Mouse (Mus musculus) adipocyte (in vitro differentiated cells): Measurements from ENCODE around the gene Tfe3.
A peak's percentile ranks its signal among the peaks of the same experiment; 100 is the strongest.
"Not testable (repeated sequence)": the region's sequence is repeated elsewhere in the genome, so short reads cannot be mapped to it uniquely, and the experiment has no call there.

Source experiments
- DNase-seq: peaks from one replicate; pipeline ENCODE4 v3.0.0-alpha.2; 2016; ENCODE audit warnings: low spot score

Gene Tfe3

DNA sequence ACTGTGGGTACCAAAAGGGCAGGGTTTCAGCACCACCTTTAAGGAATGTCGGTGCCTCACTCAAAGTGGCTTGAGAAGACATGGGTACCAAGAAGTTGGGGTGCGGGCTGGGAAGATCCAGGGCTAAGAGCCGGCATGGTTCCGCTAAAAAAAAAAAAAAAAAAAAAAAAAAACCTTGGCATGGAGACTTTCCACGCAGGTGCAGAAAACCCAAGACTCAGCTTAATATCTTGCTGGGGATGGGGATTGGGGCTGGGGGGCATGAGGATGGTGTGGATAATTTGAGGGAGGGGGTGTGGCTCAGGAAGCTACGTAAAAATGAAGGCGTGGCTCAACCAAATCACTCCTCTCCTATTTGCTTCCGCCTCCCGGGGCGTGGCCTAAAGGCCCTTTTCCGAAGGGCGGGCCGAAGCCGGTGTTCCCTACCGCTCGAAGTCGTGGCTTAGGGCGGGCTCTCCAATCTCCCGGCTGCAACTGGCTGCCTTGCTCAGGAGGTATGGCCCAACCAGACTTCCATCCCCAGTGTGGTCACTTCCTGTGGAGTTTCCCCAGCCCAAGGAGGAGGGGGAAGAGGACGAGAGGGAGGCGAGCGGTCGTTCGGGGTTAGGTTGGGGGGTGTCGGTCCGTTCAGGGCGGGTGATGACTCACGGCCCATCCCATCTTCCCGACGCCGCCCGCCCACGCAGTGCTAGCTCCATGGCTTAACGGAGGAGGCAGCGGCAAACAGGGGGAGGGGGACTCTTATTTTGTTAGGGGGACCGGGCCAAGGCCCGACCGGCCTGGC, at the start of gene Tfe3:
Gene Tfe3 (plus strand): TSS at position 424 of the 784 bp plus-strand sequence.
- peak; percentile 95 for DNase-seq

DNA sequence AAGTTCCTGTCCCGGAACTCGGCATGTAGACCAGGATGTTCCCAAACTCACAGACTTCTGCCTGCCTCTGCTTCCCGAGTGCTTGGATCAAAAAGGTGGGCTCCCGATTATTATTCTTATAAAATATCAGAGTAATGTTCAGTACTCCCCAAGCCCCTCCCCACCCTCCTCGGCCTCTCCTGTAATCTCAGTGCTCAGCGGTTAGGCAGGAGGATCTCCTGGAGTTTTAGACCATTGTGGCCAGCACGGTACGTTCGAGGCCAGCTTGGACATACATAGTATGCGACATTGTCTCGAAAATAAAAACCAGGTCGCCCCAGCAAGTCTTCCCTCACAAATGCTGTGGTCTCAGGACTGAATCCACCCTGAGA, 48.6 kb upstream of the Tfe3 start:
- DNase-seq: not testable (repeated sequence)

DNA sequence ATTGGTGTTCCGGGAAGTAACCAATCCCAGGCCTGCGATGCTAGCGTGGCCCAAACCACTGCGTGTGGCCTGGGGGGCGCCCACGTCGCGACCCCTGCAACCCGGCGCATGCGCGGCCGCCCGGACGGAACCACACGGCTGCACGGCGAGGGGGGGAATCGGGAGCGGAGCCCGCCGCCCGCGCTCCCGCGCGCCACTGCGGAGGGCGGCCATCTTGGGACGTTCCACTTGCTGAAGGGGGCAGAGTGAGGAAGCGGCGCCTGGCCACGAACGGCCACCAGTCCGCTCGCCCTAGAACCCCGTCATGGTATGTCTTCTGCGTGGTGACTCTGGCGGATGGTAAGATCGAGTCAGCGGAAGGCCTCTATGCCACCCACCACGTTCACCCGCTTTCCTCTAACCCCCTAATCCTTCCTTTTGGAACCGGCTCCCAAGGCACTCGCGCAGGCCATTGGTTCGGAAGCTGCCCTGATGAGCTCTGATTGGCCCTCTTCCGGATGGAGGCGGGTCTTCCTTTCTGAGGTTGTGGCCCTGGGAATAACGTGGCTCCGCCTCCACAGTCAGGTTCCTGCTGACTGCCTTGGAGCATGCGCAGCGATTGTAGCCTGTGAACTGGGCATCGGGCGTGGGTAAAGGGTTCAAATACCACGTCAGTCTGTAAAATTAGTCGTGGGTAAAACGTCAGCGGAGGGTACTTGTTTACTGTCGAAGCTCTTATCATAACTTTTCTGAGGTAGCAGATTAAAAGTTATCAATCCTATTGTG, 48.0 kb upstream of the Tfe3 start, which contains the start of gene Wdr45:
Gene Wdr45 (plus strand): TSS at position 199 of the 765 bp plus-strand sequence.
- peak; percentile 98 for DNase-seq

DNA sequence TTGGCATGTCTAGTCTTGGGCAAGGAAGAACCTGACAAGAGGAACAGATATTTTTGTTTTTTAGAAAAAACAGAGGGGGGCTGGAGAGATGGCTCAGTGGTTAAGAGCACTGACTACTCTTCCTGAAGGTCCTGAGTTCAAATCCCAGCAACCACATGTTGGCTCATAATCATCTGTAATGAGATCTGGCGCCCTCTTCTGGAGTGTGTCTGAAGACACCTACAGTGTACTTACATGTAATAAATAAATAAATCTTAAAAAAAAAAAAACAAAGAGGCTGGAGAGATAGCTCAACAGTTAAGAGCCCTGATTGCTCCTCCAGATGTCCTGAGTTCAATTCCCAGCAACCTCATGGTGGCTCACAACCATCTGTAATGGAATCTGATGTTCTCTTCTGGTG, 46.3 kb upstream of the Tfe3 start:
- peak; percentile 25 for DNase-seq

DNA sequence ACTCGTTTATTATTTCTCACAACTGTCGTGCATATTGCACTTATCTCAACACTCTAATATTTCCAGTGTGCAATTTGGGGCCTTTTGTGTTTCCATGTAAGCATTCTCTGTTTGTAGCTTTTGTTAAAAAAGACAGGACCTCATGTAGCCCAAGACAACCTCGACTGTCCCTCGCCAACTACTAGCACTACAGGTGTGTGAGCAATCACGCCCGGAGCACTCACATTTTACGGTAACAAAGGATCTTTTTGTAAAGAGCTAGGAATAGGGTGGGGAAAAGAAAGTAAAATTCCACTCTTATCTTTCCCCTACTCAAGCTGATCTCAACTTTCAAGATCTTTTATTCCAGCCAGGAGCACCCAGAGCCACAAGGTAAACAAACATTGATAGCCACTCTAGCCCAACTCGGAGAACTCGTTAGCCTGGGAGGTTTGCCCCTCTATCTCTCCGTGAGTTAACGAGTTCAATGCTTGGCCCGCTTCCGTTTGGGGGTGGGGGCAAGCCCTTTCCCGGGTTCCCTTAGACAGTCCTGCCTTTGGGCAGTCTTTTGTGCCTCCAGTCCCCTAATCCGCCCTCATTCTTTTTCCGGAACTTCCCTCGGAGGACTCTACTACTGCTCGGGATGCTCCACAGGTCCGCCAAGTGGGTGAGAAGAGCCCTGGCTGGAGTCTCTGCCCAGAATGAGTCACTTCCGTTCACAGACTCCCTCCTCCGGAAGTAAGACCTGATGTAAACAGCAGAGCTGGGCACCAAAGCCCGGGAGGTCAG, 40.7 kb upstream of the Tfe3 start, which contains the start of gene Gm45208:
Gene Gm45208 (plus strand): TSS at position 732 of the 768 bp plus-strand sequence.
- DNase-seq: peak; percentile 95

DNA sequence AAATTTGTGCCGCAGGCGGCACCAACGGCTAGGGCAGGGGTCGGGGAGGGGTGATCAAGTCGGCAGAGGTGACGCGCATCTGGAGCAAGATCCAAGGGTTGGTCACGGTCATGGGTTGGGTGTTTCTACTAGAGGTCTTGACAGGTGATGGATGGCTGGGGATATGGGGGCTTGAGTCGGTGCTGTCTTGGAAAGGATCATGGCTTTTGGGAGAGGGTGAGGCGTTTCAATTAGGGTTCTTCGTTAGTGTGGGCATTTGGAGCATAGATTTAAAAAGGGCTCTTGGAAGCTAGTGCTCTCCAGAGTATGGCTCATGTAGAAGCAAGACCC, 40.1 kb upstream of the Tfe3 start:
- DNase-seq: no peak

DNA sequence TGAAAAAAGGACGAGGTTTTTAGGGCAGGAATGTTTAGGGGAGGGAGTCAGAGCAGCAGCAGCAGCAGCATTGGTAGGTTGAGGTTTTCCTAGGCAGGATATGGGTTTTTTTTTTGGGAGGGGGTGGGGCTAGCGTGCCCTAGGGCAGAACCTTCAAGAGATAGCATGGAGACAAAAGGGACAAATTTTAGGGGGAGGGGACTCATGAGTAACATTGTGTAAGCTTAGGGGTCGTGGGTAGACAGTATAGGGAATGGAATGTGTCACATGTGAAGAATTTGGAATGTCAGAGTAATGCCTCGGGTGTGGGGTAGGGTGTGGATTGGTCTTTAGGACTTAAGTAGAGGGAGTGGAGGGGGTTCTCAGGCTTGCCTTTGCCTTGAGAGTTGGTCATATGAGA, 39.7 kb upstream of the Tfe3 start:
- DNase-seq: peak; percentile 58

DNA sequence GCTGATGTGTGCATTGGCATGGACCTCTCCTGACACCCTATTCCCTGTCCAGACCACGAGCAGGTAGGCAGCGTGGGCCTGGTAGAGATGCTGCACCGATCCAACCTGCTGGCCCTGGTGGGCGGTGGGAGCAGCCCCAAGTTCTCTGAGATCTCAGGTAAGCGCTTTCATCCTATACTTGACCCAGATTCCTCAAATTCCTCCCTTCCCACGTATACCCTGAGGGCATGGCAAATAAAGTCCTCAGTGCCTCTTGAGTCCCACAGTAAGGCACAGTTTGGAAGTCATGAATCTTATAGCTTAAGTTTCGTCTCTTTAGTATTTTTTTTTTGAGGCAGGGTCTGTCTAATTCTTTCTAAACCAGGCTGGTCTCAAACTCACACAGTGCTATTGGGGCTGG, 38.2 kb upstream of the Tfe3 start:
- no peak for DNase-seq

DNA sequence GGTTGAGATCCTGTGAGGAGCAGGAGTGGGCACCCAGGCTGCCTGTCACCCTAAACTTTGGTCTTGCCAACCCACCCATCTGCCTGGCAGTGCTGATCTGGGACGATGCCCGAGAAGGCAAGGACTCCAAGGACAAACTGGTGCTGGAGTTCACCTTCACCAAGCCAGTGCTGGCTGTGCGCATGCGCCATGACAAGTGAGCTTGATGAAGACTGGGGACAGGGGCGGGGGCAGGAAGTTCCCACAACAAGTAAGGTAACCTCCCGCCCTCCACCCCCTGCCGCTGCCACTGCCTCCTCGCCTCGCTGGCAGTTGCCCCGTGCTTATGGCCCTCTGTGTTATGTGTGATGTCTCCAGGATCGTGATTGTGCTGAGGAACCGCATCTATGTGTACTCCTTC, 36.5 kb upstream of the Tfe3 start:
- no peak for DNase-seq

DNA sequence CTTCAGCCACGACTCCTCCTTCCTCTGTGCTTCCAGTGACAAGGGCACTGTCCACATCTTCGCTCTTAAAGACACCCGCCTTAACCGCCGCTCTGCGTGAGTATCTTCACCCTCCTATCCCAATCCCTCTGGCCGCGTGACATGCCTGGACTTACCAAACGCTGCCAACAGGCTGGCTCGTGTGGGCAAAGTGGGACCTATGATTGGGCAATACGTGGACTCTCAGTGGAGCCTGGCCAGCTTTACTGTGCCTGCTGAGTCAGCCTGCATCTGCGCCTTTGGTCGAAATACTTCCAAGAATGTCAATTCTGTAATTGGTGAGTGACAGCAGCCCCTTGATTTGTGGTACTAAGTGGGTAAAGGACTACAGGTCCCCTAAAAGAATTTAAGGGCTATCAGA, 35.2 kb upstream of the Tfe3 start:
- peak; percentile 52 for DNase-seq

DNA sequence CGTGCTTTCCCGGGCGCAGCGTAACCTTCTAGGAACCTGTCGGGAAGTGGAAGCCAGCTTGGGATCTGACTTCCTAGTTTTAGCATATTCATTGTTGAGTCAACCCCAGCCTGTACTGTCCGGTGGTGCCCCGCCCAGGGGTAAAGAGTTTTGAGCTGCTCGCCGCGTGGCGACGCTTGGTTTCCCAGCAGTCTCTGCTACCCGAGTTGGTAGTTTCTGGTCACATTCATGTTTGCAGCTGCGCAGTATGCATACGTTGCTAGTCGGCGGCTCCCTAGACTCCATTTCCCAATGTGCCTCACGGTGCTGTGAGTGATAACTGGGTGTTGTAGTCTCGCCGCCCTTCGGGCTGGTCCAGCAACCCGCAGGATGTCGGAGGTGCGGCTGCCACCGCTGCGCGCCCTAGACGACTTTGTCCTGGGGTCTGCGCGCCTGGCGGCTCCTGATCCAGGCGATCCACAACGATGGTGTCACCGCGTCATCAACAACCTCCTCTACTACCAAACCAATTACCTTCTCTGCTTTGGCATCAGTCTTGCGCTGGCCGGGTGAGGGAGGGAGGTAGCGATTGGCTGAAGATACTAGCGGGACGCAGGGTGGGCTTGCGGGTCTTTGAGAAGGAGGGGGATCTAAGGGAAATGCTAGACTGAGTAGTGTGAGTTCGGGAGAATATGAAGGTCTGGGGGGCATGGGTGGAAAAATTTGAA, 34.0 kb upstream of the Tfe3 start, which contains the start of gene Praf2:
Gene Praf2 (plus strand): TSS at position 225 of the 707 bp plus-strand sequence.
- peak; percentile 93 for DNase-seq

DNA sequence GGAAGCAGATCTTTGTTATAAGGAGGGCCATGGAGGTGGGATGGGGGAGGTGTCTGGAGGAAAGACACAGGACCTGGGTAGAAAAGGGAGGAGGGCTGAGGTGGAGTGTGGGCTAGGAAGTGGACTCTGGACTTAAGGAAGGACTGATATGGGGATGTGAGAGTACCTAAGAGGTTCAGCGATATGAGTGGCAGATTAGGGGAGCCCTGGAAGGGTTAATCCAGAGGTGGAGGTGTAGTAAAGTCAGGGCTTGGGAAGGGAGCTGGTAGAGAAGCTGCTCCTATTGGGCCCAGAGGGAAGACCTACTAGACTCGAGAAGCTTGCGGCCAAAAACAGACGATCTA, 33.5 kb upstream of the Tfe3 start:
- no peak for DNase-seq

DNA sequence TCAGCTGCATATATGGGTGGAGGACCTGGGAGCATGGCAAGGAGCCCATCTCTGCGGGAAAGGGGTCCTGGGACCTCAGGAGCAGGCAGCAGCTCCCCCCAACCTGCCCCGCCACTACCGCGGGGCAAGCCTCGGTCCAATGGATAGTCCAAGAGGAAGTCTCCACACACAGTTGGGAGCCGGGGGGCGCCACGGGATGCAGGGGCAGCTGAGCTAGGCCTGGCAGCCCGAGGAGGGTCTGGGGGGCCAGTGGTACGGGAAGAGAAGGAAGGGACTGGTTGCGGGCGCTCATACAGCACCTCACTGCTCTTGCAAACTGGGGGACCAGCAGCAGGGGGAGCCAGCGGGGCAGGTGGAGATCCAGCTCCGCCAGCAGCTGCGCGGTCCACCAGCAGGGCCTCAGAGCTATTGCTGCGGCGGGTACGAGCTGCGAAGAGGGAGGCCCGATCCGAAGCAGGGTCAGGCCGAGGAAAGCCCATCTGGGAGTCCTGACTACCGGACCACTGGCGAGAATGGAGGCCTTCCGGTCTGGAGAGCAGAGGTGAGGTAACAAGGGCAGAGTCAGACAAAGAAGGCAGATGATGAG, 28.7 kb upstream of the Tfe3 start:
- DNase-seq: no peak

DNA sequence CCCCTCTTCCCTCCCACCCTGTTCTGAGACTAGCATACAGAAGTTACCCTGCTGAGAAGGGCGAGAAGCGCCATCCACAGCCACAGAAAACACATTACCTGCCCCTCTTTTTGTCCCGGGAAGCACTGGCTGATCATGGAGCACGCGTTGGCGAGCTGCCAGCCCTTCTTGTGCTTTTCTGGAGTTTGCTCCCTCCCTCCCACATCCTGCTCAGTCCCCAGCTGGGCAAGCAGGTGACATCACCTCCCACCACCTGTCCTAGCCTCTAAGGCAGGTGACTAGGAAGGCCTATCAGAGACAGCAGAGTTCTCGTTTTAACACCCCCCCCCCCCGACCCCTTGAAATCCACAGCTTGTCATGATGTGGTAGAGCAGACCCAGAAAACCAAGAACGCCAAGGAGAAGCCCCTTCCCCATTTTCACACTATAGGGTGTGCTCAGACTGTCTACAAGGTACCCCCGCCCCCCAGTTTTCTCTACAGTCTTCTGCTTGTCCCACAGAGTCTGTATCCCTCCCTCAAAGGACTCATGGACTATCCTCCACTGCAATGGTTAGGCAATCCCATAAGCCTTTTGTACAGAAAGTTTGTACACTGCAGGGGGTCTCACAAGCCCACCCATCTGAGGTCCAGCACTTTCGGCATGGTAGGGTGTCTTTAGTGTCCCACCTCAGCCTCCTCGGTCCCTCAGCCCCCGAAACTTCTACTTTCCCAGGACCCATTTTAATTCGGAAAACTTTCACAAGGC, 22.9 kb upstream of the Tfe3 start:
- no peak for DNase-seq

DNA sequence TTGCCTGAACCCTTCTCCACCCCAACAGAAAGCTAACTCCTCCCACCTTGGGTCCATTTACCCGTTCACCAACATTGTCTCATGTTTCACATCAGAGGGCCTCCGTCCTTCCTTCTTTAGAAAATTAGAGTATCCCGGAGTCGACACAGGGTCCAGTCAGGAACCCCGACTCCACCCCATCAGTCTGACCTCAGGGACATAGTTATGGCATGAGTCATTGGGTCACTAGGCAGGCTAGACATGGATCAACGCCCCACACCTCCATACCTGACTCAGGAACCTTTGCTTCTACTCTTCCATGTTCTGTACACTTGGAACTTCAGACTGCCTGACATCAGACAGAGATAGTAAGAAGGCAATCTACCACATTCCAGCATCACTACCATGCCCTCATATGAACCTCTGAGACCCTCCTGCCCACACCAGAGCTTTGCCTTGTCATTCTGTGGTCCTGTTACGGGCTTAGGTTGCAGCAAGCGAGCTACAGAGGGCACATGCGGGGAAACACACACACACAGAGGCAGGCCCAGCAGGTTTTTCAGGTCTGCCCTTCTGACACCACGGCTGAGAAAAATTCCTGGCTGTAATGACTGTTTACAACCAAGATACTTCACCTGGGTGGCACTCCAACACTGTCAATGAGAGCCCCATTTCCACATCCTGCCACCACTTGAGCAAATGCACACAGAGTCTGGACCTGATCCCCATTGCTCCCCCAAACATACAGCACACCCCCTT, 22.1 kb upstream of the Tfe3 start:
- DNase-seq: no peak

DNA sequence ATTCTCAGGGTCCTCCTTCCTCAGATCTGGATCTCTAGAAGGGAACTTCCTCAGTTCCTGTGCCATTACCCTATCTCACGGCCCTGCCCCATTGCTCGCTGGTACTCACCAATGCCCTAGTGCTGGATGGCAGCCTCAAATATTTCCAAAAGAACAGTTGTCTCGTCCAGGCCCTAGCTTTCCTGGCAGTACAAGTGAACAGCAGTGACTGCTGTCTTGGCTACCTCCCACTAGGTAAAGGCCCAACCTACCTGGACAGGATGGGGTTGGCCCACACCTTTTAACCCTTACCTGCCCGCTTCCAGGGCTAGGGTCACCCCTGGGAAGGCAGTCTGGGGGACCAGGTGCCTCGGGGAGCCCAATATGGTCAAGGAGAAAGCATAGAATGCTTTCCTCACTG, 21.3 kb upstream of the Tfe3 start:
- DNase-seq: no peak

DNA sequence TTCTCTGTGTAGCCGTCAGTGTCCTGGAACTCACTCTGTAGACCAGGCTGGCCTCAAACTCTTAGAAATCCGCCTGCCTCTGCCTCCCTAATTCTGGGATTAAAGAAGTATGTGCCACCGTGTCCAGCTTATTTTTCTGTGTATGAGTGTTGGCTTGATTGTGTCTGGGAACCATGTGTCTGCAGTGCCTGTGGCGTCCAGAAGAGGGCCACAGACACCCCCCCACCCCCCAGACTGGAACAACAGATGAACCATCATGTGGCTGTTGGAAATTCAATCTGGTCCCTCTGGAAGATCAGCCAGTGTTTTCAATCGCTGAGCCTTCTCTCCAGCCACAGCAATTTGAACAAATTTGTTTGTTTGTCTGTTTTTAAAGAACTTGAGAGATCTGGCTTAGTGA, 18.9 kb upstream of the Tfe3 start:
- no peak for DNase-seq

DNA sequence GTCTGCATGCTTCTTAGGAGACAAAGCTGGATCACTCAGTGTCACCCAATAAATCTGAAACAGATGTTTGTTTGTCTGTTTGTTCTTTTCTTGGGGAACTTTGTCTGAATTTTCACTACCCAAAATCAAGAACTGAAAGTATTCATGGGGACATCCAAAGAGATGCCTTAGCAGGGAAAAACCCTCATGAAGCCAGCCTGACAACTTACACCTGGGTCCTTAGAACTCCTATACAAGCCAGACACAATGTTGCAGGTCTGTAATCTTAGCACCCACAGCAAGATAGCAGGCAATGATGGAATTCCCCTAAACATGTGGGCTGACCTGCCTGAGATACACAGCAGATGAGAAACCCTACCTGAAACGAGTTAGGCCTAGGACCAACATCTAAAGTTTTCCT, 17.4 kb upstream of the Tfe3 start:
- no peak for DNase-seq

DNA sequence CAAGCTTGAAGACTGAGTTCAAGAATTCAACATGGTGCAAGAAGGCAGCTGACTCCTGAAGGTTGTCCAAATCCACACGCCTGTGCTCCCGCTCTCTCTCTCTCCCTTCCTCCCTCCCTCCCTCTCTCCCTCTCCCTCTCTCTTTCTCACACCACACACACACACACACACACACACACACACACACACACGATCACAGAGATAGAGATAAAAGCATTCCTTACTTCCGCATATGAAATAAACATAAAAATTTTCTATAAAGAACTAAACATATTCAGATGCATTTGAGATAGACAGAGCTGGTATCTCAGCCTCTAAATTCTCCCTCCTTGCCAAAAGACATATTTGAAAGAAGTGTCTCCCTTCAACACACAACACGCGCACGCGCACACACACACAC, 16.9 kb upstream of the Tfe3 start:
- DNase-seq: no peak

DNA sequence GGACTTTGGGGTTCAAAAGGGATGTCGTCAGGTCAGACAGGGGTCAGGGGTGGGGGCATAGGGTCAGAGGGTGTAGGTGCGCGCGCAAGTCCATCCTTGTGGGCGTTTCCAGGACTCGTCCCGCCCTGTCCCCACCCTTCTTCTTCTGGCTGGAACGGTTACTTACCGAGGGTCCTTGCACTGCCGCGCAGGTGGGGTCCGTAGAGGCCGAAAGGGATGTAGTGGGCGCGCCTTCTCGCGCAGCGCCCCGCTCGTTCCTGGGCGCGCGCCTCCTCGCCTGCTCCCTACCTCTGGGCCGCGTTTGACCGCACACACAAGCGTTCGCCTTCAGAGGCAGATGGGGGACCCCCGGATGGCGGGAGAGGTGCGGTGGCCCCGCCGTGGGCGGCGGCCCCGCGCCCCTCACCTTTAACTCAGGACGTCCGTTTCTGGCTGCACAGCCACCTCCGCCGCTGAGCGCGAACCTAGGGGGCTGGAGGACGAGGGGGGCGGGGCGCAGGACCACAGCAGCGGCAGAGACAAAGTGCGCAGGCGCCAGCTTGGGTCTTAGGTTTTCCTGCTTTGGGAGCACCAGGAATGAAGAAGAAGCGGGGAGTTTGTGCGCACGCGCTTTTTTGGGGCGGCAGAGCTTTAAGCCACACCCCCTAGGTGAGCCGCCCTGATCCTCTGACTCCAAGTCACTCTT, 11.8 kb upstream of the Tfe3 start, which contains the start of gene Ccdc120:
Gene Ccdc120 (minus strand): TSS at position 474 of the 685 bp plus-strand sequence.
- DNase-seq: peak; percentile 37
